Mouse (Mus musculus): ENCODE data around the gene Gm8297. TPM values are rescaled to one million over a fixed set of nuclear protein-coding genes. Genes with fewer than 3 reads are reported as not detected.

The Gm8297 gene
- polyA plus RNA-seq (2014; fragmentation: Illumina TruSeq; extraction: RNeasy Lipid Tissue Mini Kit (QIAGEN cat#74804); ENCODE audit: low replicate concordance) = not detected

DNA sequence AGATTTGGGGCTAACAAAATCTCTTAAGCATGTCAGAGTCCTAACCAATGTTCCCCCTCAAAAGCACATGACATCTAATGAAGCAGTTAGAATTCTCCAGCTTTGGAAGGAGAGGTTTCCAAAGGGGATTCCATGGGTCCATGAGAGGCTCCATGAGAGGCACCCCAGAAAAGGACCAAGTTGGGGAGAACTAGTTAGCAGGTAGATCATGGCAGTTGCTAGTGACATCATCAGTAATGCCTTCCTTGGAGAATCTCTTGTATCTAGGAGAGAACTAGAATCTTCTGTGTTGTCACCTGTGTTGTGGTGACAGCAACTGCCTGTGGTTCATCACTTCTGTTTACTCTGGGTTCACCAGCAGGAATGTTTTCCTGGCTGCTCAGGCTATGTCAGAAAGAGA lies at the start of gene Gm8297:
Gm8297 (plus strand) TSS at position 301 of the 400 bp plus-strand sequence.

GRCm38 (mm10) chr14:5015591-5015990 lies 31.9 kb downstream of the Gm8297 start, which contains the start of gene Gm3298:
Gene Gm3298 (plus strand): TSS chr14:5015891.

Other genes starting within 250 kb of the Gm8297 start
- gene Gm9602, start 207.6 kb upstream of the Gm8297 start, polyA plus RNA-seq (2014; fragmentation: Illumina TruSeq; extraction: RNeasy Lipid Tissue Mini Kit (QIAGEN cat#74804); ENCODE audit: low replicate concordance) = not detected
- not detected for gene Gm3269, start 145.8 kb upstream of the Gm8297 start, polyA plus RNA-seq (2014; fragmentation: Illumina TruSeq; extraction: RNeasy Lipid Tissue Mini Kit (QIAGEN cat#74804); ENCODE audit: low replicate concordance)
- 0.59 TPM for gene Gm3264, start 128.4 kb upstream of the Gm8297 start, polyA plus RNA-seq (2014; fragmentation: Illumina TruSeq; extraction: RNeasy Lipid Tissue Mini Kit (QIAGEN cat#74804); ENCODE audit: low replicate concordance)
- 0.74 TPM for gene Gm3278, start 91.5 kb upstream of the Gm8297 start, polyA plus RNA-seq (2014; fragmentation: Illumina TruSeq; extraction: RNeasy Lipid Tissue Mini Kit (QIAGEN cat#74804); ENCODE audit: low replicate concordance)
- gene Gm3298, start 32.0 kb downstream of the Gm8297 start, polyA plus RNA-seq (2014; fragmentation: Illumina TruSeq; extraction: RNeasy Lipid Tissue Mini Kit (QIAGEN cat#74804); ENCODE audit: low replicate concordance) = not detected
- not detected for gene 4930555G01Rik, start 66.7 kb downstream of the Gm8297 start, polyA plus RNA-seq (2014; fragmentation: Illumina TruSeq; extraction: RNeasy Lipid Tissue Mini Kit (QIAGEN cat#74804); ENCODE audit: low replicate concordance)
- gene Gm8281, start 87.1 kb downstream of the Gm8297 start, polyA plus RNA-seq (2014; fragmentation: Illumina TruSeq; extraction: RNeasy Lipid Tissue Mini Kit (QIAGEN cat#74804); ENCODE audit: low replicate concordance) = 1.8 TPM
- not detected for gene Gm8279, start 147.6 kb downstream of the Gm8297 start, polyA plus RNA-seq (2014; fragmentation: Illumina TruSeq; extraction: RNeasy Lipid Tissue Mini Kit (QIAGEN cat#74804); ENCODE audit: low replicate concordance)
- not detected for gene Gm3317, start 180.6 kb downstream of the Gm8297 start, polyA plus RNA-seq (2014; fragmentation: Illumina TruSeq; extraction: RNeasy Lipid Tissue Mini Kit (QIAGEN cat#74804); ENCODE audit: low replicate concordance)
- gene Gm8271, start 201.9 kb downstream of the Gm8297 start, polyA plus RNA-seq (2014; fragmentation: Illumina TruSeq; extraction: RNeasy Lipid Tissue Mini Kit (QIAGEN cat#74804); ENCODE audit: low replicate concordance) = not detected

All from small intestine, adult 10 weeks (tissue).